ENCODE assay signal across 8 mouse cellular contexts in genomic region chr12:113146112-113147057, GRCm38 (mm10). TPM values are rescaled to one million over a fixed set of nuclear protein-coding genes. Genes with fewer than 3 reads are reported as not detected.
DNase-seq lines count a peak whose midpoint lies in the region; ATAC-seq and TF ChIP-seq lines count a peak whose summit lies in the region.

Gene Crip1 (plus strand): TSS chr12:113146316.

- ATAC-seq in embryonic facial prominence, embryonic 15.5 days (ENCODE audit: insufficient number of reproducible peaks, low FRiP score, low TSS enrichment, low read depth): no peak
- ATAC-seq in midbrain, postnatal 0 days (ENCODE audit: low FRiP score): peak; percentile 21

- peak; percentile 96 to 97 for DNase-seq in B cell, adult 2 months
- DNase-seq in heart, adult 8-10 months (ENCODE audit: low spot score): peak; percentile 93
- peak; percentile 74 to 88 for DNase-seq in kidney, adult 8-10 months
- DNase-seq in liver: peak; percentile 87
- DNase-seq in midbrain, postnatal 0 days (ENCODE audit: low spot score): peak; percentile 67
- DNase-seq in spleen, postnatal 10 days (ENCODE audit: low spot score in 2 of 2): peak; percentile 91 to 92

- H3K4me3 ChIP-seq in bone marrow macrophage, adult 2 months (ENCODE audit: insufficient read depth, low read length): peak within 1 kb of the TSS; percentile 55
- H3K4me3 ChIP-seq in embryonic facial prominence, embryonic 15.5 days (replicated peaks): peak within 1 kb of the TSS; percentile 16
- H3K4me3 ChIP-seq in midbrain, postnatal 0 days (ENCODE audit: low read depth, low read length): 0 out of 2 replicates have a peak within 1 kb of the TSS, but pooled peaks have one; percentile 2

- WGBS in embryonic facial prominence, embryonic 15.5 days: 6% methylated on average over 45 of the region's 45 CpGs
- WGBS in midbrain, postnatal 0 days: 11% methylated on average over 45 of the region's 45 CpGs

- no peak within 1 kb of the TSS for H3K9ac ChIP-seq in embryonic facial prominence, embryonic 15.5 days
- H3K9ac ChIP-seq in midbrain, postnatal 0 days (replicated peaks; ENCODE audit: low read length, poor library complexity, severe bottlenecking): no peak within 1 kb of the TSS

- H3K27ac ChIP-seq in bone marrow macrophage, adult 2 months (ENCODE audit: insufficient read depth, low read depth, low read length): no peak within 1 kb of the TSS
- 0 out of 2 replicates have a peak within 1 kb of the TSS, but pooled peaks have one; percentile 0 for H3K27ac ChIP-seq in embryonic facial prominence, embryonic 15.5 days (replicated peaks)
- H3K27ac ChIP-seq in midbrain, postnatal 0 days (ENCODE audit: low read depth, low read length): no peak within 1 kb of the TSS

- no peak for TF ChIP-seq POLR2A in bone marrow macrophage, adult 2 months (IDR thresholded peaks at IDR 0.05; ENCODE audit: borderline replicate concordance, low read depth, low read length)

- peak; percentile 93 for TF ChIP-seq CTCF in bone marrow macrophage, adult 2 months (IDR thresholded peaks at IDR 0.05; ENCODE audit: low read depth, low read length)
- TF ChIP-seq CTCF in midbrain, postnatal 0 days (IDR thresholded peaks at IDR 0.05): peak; percentile 73

- H3K9me3 ChIP-seq in embryonic facial prominence, embryonic 15.5 days (replicated peaks): no peaks in the 10 kb centered on the region
- H3K9me3 ChIP-seq in midbrain, postnatal 0 days (ENCODE audit: low read length): no peaks in the 10 kb centered on the region

- H3K27me3 ChIP-seq in embryonic facial prominence, embryonic 15.5 days: peaks cover 31% of the 10 kb centered on the region
- H3K27me3 ChIP-seq in midbrain, postnatal 0 days (ENCODE audit: insufficient read depth, low read length): 0 out of 2 replicates have a peak, but pooled peaks cover 6% of the 10 kb centered on the region

- H3K36me3 ChIP-seq in embryonic facial prominence, embryonic 15.5 days: no peaks in the 10 kb centered on the region
- peaks cover 15% of the 10 kb centered on the region; the same call in 1 of the 2 replicates for H3K36me3 ChIP-seq in midbrain, postnatal 0 days (ENCODE audit: insufficient read depth, low read length)

- H3K4me1 ChIP-seq in bone marrow macrophage, adult 2 months (ENCODE audit: control insufficient read depth, insufficient read depth, low read length): peaks cover 4% of the 10 kb centered on the region
- H3K4me1 ChIP-seq in embryonic facial prominence, embryonic 15.5 days: peaks cover 48% of the 10 kb centered on the region
- peaks cover 16% of the 10 kb centered on the region for H3K4me1 ChIP-seq in midbrain, postnatal 0 days (ENCODE audit: insufficient read depth, low read length)

- H3K4me2 ChIP-seq in embryonic facial prominence, embryonic 15.5 days (replicated peaks): peak within 1 kb of the TSS; percentile 41
- peak within 1 kb of the TSS; percentile 40 for H3K4me2 ChIP-seq in midbrain, postnatal 0 days (ENCODE audit: low read depth, low read length, poor library complexity, severe bottlenecking)

RNA-seq across cellular contexts. Expression of gene Crip1, which starts in this region (rescaled TPM):
- polyA plus RNA-seq in bone marrow macrophage, adult 2 months (2012; ENCODE audit: insufficient read depth, insufficient read length, missing spikeins): 582 and 589 TPM in 2 replicates
- 436 and 462 TPM in 2 replicates for polyA plus RNA-seq in embryonic facial prominence, embryonic 15.5 days (2015; fragmentation: Nextera tagmentation; extraction: Ambion mirVana)
- total RNA-seq in heart, adult 8-10 months (2022): 100 to 1,000 TPM; 154 to 215 (median 169) TPM
- total RNA-seq in midbrain, postnatal 0 days (2014; rRNA removed): 2.5 and 3.9 TPM in 2 replicates
- 25.0 and 26.0 TPM in 2 replicates for polyA plus RNA-seq in midbrain, postnatal 0 days (2015; fragmentation: Nextera tagmentation; extraction: Ambion mirVana)

Comparison
In these comparisons a context has a peak if more than half of its experiments do, and no peak if none do; other contexts are left out.
1. RNA of gene Crip1 (total RNA-seq): 154 to 215 TPM in heart, adult 8-10 months; 2.5 to 3.9 TPM in midbrain, postnatal 0 days; every median in the first group is over 10 times any median in the second.
2. RNA of gene Crip1 (polyA plus RNA-seq): 582 to 589 TPM in bone marrow macrophage, adult 2 months and 436 to 462 TPM in embryonic facial prominence, embryonic 15.5 days; 25.0 to 26.0 TPM in midbrain, postnatal 0 days; every median in the first group is over 10 times any median in the second.
3. H3K4me3 ChIP-seq: peak in every context shown above with its lines; median percentile 55 in bone marrow macrophage, adult 2 months; 16 in embryonic facial prominence, embryonic 15.5 days; 2 in midbrain, postnatal 0 days.
4. Peak in every context shown above with its lines, with median percentiles within 50 percentile points of each other: DNase-seq.